9 mouse cellular contexts compared by ENCODE assay signal in the genomic region with DNA sequence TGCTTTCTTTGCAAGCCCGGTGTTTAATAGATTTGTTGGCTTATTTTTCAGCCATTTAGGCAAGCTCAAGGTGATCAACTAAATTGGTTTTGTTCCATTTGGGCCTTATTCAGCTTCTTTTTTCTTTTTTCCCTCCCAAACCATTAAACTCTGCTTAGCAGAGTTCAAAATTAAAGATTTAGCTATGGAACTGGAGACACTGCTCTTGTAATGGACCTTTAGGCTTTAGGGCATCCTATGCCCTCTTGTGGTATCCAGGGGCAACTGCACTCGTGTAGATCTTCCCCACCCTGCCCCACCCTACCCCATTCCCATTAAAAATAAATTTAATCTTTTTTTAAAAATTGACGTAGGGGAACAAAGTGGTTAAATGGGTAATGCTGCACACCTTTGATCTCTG. TPM values are rescaled to one million over a fixed set of nuclear protein-coding genes. Genes with fewer than 3 reads are reported as not detected.
DNase-seq lines count a peak whose midpoint lies in the region; ATAC-seq lines count a peak whose summit lies in the region.
"Had no signal": no experiment of that assay in that cellular context is flagged by ENCODE, and none has a peak within 500 bp of the region (broad histone marks: within the 10 kb centered on the region; RNA-seq: fewer than 3 reads in every experiment).

No protein-coding gene starts in this region.

- no peaks in the 10 kb centered on the region for H3K27me3 ChIP-seq in heart, embryonic 14.5 days (ENCODE audit: control insufficient read depth, insufficient read depth, low read length)
- no peaks in the 10 kb centered on the region for H3K27me3 ChIP-seq in limb, embryonic 12.5 days
- H3K27me3 ChIP-seq in midbrain, embryonic 16.5 days (ENCODE audit: control insufficient read depth, insufficient read depth, low read depth, low read length): no peaks in the 10 kb centered on the region

- H3K9ac ChIP-seq in heart, embryonic 14.5 days (ENCODE audit: low read length): no peak overlapping the region; the same call in 1 of the 2 replicates
- no peak overlapping the region for H3K9ac ChIP-seq in limb, embryonic 12.5 days (replicated peaks)
- 0 out of 2 replicates have a peak overlapping the region, but pooled peaks have one; percentile 14 for H3K9ac ChIP-seq in midbrain, embryonic 16.5 days (ENCODE audit: low read depth, low read length)

- H3K27ac ChIP-seq in heart, embryonic 14.5 days (replicated peaks in 1 of 2; ENCODE audit: control insufficient read depth in 1 of 2, insufficient read depth in 1 of 2, low read depth in 2 of 2, low read length in 2 of 2): no peak overlapping the region
- no peak overlapping the region for H3K27ac ChIP-seq in limb, embryonic 12.5 days
- H3K27ac ChIP-seq in midbrain, embryonic 16.5 days (ENCODE audit: low read length): 0 out of 2 replicates have a peak overlapping the region, but pooled peaks have one; percentile 38

- H3K4me3 ChIP-seq in heart, embryonic 14.5 days (ENCODE audit: control insufficient read depth in 1 of 2, insufficient read depth in 1 of 2, low read depth in 1 of 2, low read length in 2 of 2): peak overlapping the region in 1 of 2 experiments; percentile 95; a peak in 1 of 4 replicates
- peak overlapping the region; percentile 94; the same call in 1 of the 2 replicates for H3K4me3 ChIP-seq in limb, embryonic 12.5 days (replicated peaks)
- peak overlapping the region; percentile 95; the same call in 1 of the 2 replicates for H3K4me3 ChIP-seq in midbrain, embryonic 16.5 days (ENCODE audit: low read depth, low read length)

- H3K36me3 ChIP-seq in heart, embryonic 14.5 days (ENCODE audit: control insufficient read depth, insufficient read depth, low read length): peaks cover 29% of the 10 kb centered on the region
- H3K36me3 ChIP-seq in limb, embryonic 12.5 days: peaks cover 33% of the 10 kb centered on the region
- H3K36me3 ChIP-seq in midbrain, embryonic 16.5 days (ENCODE audit: control insufficient read depth, insufficient read depth, low read length): 0 out of 2 replicates have a peak, but pooled peaks cover 2% of the 10 kb centered on the region

- peak overlapping the region; percentile 74 for H3K4me2 ChIP-seq in heart, embryonic 14.5 days (ENCODE audit: low read length)
- peak overlapping the region; percentile 69 for H3K4me2 ChIP-seq in limb, embryonic 12.5 days
- H3K4me2 ChIP-seq in midbrain, embryonic 16.5 days (ENCODE audit: low read length): peak overlapping the region; percentile 75

- WGBS in heart, embryonic 14.5 days: 48% methylated on average over 3 of the region's 3 CpGs
- WGBS in limb, embryonic 12.5 days: 52% methylated on average over 3 of the region's 3 CpGs
- 44% methylated on average over 3 of the region's 3 CpGs for WGBS in midbrain, embryonic 16.5 days

- DNase-seq in right cerebral cortex, postnatal 10 days (ENCODE audit: low spot score in 2 of 2): peak; percentile 32 to 40
- no peak for DNase-seq in right cerebral cortex, postnatal 25 days
- DNase-seq in embryo, embryonic 10 days (ENCODE audit: low spot score): peak; percentile 46
- no peak for DNase-seq in left cerebral cortex, postnatal 10 days (ENCODE audit: extremely low spot score in 1 of 2, low spot score in 2 of 2)
- no peak for DNase-seq in layer of hippocampus, postnatal 10 days (ENCODE audit: low spot score in 2 of 2)

- H3K4me1 ChIP-seq in heart, embryonic 14.5 days (ENCODE audit: control insufficient read depth in 2 of 2, insufficient read depth in 2 of 2, low read length in 2 of 2): peaks cover 7 to 22% of the 10 kb centered on the region in 2 experiments; a peak in 3 of 4 replicates
- H3K4me1 ChIP-seq in limb, embryonic 12.5 days (replicated peaks): peaks cover 23% of the 10 kb centered on the region
- H3K4me1 ChIP-seq in midbrain, embryonic 16.5 days (ENCODE audit: control insufficient read depth, insufficient read depth, low read length): peaks cover 31% of the 10 kb centered on the region

- no peak for ATAC-seq in heart, embryonic 14.5 days (ENCODE audit: insufficient number of reproducible peaks, insufficient read depth, low FRiP score, low read depth)
- no peak for ATAC-seq in limb, embryonic 12.5 days (ENCODE audit: insufficient number of reproducible peaks, insufficient read depth, low FRiP score, low TSS enrichment, low read depth)
- ATAC-seq in midbrain, embryonic 16.5 days: no peak

- H3K9me3 ChIP-seq in heart, embryonic 14.5 days (ENCODE audit: control insufficient read depth, low read length): no peaks in the 10 kb centered on the region
- no peaks in the 10 kb centered on the region for H3K9me3 ChIP-seq in limb, embryonic 12.5 days
- H3K9me3 ChIP-seq in midbrain, embryonic 16.5 days (replicated peaks; ENCODE audit: control insufficient read depth, low read length, poor library complexity, severe bottlenecking): no peaks in the 10 kb centered on the region

- intact Hi-C loops in left cerebral cortex, postnatal 10 days (cut with DNase I): loop anchor here (5.0 to 10.0 kb wide), 2 partner anchors 201 to 323 kb away; partner anchors contain the start of gene 4933414I15Rik

RNA-seq across cellular contexts. Expression of gene BC049762, which starts 2.5 kb away (rescaled TPM):
- 0.55 TPM in 1 of 2 replicates, not detected in the other for polyA plus RNA-seq in heart, embryonic 14.5 days (2014; fragmentation: Nextera tagmentation; extraction: Ambion mirVana)
- polyA plus RNA-seq in limb, embryonic 12.5 days (2016; fragmentation: Nextera tagmentation; extraction: Ambion mirVana): 0.33 and 0.69 TPM in 2 replicates
- polyA plus RNA-seq in midbrain, embryonic 16.5 days (2015; fragmentation: Nextera tagmentation; extraction: Ambion mirVana): 0.34 and 0.48 TPM in 2 replicates
- not detected for total RNA-seq in left cerebral cortex, postnatal 10 days (2021)
- total RNA-seq in layer of hippocampus, postnatal 10 days (2021): not detected

RNA-seq across cellular contexts. Expression of gene Clk4, which starts 3.8 kb away (rescaled TPM):
- 83.9 and 85.4 TPM in 2 replicates for polyA plus RNA-seq in heart, embryonic 14.5 days (2014; fragmentation: Nextera tagmentation; extraction: Ambion mirVana)
- 168 and 169 TPM in 2 replicates for polyA plus RNA-seq in limb, embryonic 12.5 days (2016; fragmentation: Nextera tagmentation; extraction: Ambion mirVana)
- polyA plus RNA-seq in midbrain, embryonic 16.5 days (2015; fragmentation: Nextera tagmentation; extraction: Ambion mirVana): 137 and 160 TPM in 2 replicates
- total RNA-seq in left cerebral cortex, postnatal 10 days (2021): 10 to 100 TPM; 90.7 to 99.4 TPM
- 100 to 1,000 TPM; 111 to 122 TPM for total RNA-seq in layer of hippocampus, postnatal 10 days (2021)

RNA-seq across cellular contexts. Expression of gene Col23a1, which starts 24.4 kb away (rescaled TPM):
- polyA plus RNA-seq in heart, embryonic 14.5 days (2014; fragmentation: Nextera tagmentation; extraction: Ambion mirVana): 12.3 and 13.3 TPM in 2 replicates
- polyA plus RNA-seq in limb, embryonic 12.5 days (2016; fragmentation: Nextera tagmentation; extraction: Ambion mirVana): 29.4 and 31.0 TPM in 2 replicates
- 3.0 and 4.1 TPM in 2 replicates for polyA plus RNA-seq in midbrain, embryonic 16.5 days (2015; fragmentation: Nextera tagmentation; extraction: Ambion mirVana)
- total RNA-seq in left cerebral cortex, postnatal 10 days (2021): 10 to 100 TPM; 12.1 to 12.4 TPM
- 1 to 10 TPM; 9.0 to 9.9 TPM for total RNA-seq in layer of hippocampus, postnatal 10 days (2021)

RNA-seq across cellular contexts. Expression of gene Gm12569, which starts 45.1 kb away (rescaled TPM):
- polyA plus RNA-seq in heart, embryonic 14.5 days (2014; fragmentation: Nextera tagmentation; extraction: Ambion mirVana): not detected in 2 replicates
- not detected in 2 replicates for polyA plus RNA-seq in limb, embryonic 12.5 days (2016; fragmentation: Nextera tagmentation; extraction: Ambion mirVana)
- polyA plus RNA-seq in midbrain, embryonic 16.5 days (2015; fragmentation: Nextera tagmentation; extraction: Ambion mirVana): not detected in 2 replicates
- total RNA-seq in left cerebral cortex, postnatal 10 days (2021): not detected
- not detected for total RNA-seq in layer of hippocampus, postnatal 10 days (2021)
- total RNA-seq: heart, postnatal 36 days had no signal

Comparison
In these comparisons a context has a peak if more than half of its experiments do, and no peak if none do; other contexts are left out.
1. DNase-seq: peak in right cerebral cortex, postnatal 10 days (2 of 2) and embryo, embryonic 10 days (single experiment); none in right cerebral cortex, postnatal 25 days (single experiment), left cerebral cortex, postnatal 10 days (0 of 2) and layer of hippocampus, postnatal 10 days (0 of 2).
2. Peak in every context shown above with its lines, with median percentiles within 50 percentile points of each other: H3K4me2 ChIP-seq.